Mouse (Mus musculus): ENCODE results near the gene Rnf152.

DNA sequence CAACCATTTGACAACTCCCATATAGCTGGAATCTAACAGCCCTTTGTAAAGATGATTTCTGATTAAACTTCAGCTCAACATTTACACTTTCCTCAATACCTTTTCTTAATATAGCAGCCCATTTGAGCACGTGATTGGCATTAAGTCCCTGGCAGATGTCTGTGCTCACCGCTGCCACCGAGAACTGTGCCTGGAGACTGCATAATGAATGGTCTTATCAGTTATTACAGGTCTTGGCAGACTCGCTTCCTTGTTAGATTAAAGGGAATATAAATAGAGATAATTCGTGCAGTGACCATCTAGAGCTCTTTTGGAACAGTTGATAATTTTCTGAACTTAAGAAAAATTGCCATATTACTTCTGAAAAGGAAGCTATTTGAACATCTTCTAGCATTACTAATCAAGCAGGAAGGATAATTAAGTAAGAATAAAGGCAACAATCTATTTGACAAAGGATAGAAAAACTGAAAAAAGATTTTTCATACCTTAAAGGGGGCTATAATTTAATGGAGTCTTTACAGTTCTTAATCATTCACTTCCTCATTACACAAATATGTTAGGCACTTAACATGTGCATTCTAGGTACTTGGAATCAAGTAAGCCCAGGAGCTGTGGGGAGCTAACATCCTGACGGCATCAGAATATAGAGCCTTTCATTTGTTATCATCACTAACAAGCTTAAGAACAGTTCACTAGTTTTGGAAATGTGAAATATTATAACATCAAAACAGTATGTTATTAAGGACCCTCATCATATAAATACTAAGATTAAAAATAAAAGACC is 113.0 kb downstream of the Rnf152 start:
- TF ChIP-seq CTCF (conservative IDR thresholded peaks at IDR 0.05; ENCODE audit: low read length) = no peak
- TF ChIP-seq POU5F1 (IDR thresholded peaks at IDR 0.05; ENCODE audit: borderline replicate concordance, low read length) = no peak
